Mouse (Mus musculus) E14TG2a.4 (cell line): ENCODE results near the gene Kcna1.

Source experiments
- H3K27me3 ChIP-seq: 2 replicates; pipeline ENCODE4 v1.6.1; 2014; ENCODE audit warnings: low read length, control low read depth; ENCODE audit not compliant: insufficient read depth
- H3K36me3 ChIP-seq: 2 replicates; pipeline ENCODE4 v1.6.1; 2014; ENCODE audit warnings: low read length, control low read depth; ENCODE audit not compliant: insufficient read depth
- H3K4me1 ChIP-seq: replicated peaks from 2 replicates; pipeline ENCODE4 v1.6.1; 2014; ENCODE audit warnings: low read depth, low read length, control low read depth
- H3K4me3 ChIP-seq: replicated peaks from 2 replicates; pipeline ENCODE4 v1.5.1; 2014; ENCODE audit warnings: mild to moderate bottlenecking, low read length
- H3K9me3 ChIP-seq: 2 replicates; pipeline ENCODE4 v1.6.1; 2014; ENCODE audit warnings: low read length, control low read depth
- CTCF ChIP-seq: conservative IDR thresholded peaks from 2 replicates; pipeline ENCODE4 v1.5.1; 2014; ENCODE audit warnings: low read length
- NANOG ChIP-seq: IDR thresholded peaks from 2 replicates; pipeline ENCODE4 v1.6.1; 2014; ENCODE audit warnings: borderline replicate concordance, low read length, mixed read lengths
- POU5F1 ChIP-seq: IDR thresholded peaks from 2 replicates; pipeline ENCODE4 v1.6.1; 2014; ENCODE audit warnings: low read length, borderline replicate concordance

Gene Kcna1

DNA sequence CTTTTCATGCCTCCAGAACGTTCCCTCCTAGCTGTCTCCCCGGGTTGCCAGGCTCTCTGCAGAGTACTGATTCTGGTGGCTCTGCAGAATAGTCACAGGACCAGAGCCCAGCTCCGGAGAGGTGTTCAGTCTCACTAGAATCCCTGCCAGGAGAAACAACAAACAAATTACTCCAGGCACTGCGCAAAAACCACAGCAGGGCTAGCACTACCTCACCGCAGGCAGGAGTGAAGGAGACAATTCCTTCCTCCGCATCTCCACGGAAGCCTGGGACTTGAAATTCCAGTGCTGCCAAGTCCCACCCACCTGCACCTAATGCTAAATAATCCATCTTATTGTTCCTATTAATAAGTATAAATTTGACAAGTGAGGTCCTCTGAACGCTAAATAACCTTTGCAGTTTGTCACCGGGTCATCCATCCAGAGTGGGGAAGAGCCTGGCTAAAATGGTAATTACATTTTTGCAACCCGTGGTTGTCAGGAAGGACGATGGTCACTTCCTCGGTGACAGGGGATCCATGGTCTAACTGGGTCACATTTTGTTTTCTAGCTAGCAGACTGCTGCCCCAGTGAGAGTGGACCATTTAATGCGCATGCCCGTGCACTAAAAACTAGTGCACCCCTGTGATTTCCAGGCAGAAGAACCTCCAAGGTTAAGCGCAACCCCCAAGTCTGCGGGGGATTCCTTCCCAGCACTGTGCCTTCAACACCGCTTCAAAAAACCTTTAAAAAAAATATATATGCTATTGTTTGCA, 36.8 kb downstream of the Kcna1 start:
- Histone ChIP-seq H3K27me3 (peaks cover 14% of the 10 kb centered on the region), H3K4me3 (no peak overlapping the region), H3K9me3 (no peaks in the 10 kb centered on the region), H3K4me1 (no peaks in the 10 kb centered on the region), H3K36me3 (no peaks in the 10 kb centered on the region)
- no peak for TF ChIP-seq CTCF
- TF ChIP-seq POU5F1: no peak
- no peak for TF ChIP-seq NANOG

- Histone ChIP-seq H3K4me1 (no peaks in the 10 kb centered on the region), H3K36me3 (no peaks in the 10 kb centered on the region), H3K27me3 (peaks cover 4% of the 10 kb centered on the region), H3K4me3 (no peak overlapping the region), H3K9me3 (no peaks in the 10 kb centered on the region)
- TF ChIP-seq NANOG (no peak), POU5F1 (no peak), CTCF (no peak)
Observed at GRCm38 (mm10) chr6:126601843-126602326, 44.3 kb downstream of the Kcna1 start.

GRCm38 (mm10) chr6:126599201-126599995, 46.8 kb downstream of the Kcna1 start:
- TF ChIP-seq CTCF: peak; percentile 39
- no peak for TF ChIP-seq NANOG
- Histone ChIP-seq H3K9me3 (no peaks in the 10 kb centered on the region), H3K4me3 (no peak overlapping the region), H3K27me3 (peaks cover 7% of the 10 kb centered on the region), H3K36me3 (no peaks in the 10 kb centered on the region), H3K4me1 (no peaks in the 10 kb centered on the region)

- no peaks in the 10 kb centered on the region for H3K36me3 ChIP-seq
- no peaks in the 10 kb centered on the region for H3K4me1 ChIP-seq
- H3K9me3 ChIP-seq: no peaks in the 10 kb centered on the region
- TF ChIP-seq POU5F1 (no peak), NANOG (no peak), CTCF (no peak)
- H3K4me3 ChIP-seq: no peak overlapping the region
- H3K27me3 ChIP-seq: peaks cover 7% of the 10 kb centered on the region
Observed at GRCm38 (mm10) chr6:126597741-126598140, 48.4 kb downstream of the Kcna1 start.

DNA sequence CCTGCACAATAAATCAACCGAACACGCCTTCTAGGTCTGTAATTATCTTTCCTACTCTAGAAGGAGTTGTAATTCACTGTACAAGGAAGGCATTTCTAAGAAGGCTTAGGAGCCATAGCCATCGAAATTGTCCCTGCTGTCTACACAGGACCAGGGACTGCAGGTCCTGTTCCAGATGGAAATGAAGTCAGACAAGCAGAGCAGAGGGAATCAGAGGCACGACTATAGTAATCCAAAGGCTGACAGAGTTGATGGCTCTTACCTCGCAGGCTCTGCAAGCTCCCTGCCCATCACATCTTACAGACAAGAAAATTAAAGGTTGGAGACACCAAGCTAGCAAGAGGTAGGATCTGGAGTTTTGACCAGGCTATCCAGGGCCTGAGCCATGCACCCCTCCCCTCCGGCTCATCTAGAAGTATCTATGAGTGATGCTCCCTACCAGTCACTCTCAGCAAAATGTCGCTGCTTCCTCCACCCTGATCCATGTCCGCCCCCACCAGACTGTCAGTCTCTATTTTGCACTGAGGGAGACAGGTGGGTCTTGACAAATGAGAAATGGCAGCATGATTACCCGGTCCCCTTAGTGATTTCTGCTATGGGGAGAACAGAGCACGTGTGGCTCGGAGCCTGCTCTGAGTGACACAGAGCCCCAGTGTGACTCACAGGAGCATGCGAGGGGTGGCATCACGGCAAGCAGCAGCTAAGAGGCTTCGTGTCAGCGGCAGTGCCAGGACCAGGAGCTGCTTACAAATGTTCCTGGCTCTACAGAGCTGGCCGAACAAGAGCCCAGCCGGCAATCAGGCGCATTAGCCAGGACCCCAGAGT, 50.2 kb downstream of the Kcna1 start:
- Histone ChIP-seq H3K27me3 (peaks cover 7% of the 10 kb centered on the region), H3K9me3 (no peaks in the 10 kb centered on the region), H3K36me3 (no peaks in the 10 kb centered on the region), H3K4me1 (no peaks in the 10 kb centered on the region), H3K4me3 (no peak overlapping the region)
- no peak for TF ChIP-seq POU5F1
- TF ChIP-seq NANOG: no peak
- no peak for TF ChIP-seq CTCF

DNA sequence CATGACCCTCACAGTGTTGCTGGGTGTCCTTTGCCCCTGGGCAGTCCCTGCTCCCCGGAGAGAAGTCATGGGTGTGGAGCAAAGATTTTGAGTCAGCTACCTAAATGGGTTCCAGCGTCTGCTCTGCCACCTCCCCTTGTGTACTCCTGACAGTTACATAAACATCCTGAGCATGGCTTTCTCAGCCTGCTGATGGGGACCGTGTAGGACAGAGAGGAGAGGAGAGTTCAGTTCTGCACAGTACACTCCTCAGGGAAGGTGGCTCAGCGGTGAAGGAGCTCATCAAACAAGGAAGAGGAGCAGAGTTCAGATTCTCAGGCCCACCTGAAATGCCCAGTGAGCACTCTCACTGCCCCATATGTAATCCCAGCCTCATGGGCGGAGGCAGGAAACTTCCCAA, 51.1 kb downstream of the Kcna1 start:
- no peak for TF ChIP-seq CTCF
- TF ChIP-seq POU5F1: no peak
- TF ChIP-seq NANOG: no peak
- no peaks in the 10 kb centered on the region for H3K36me3 ChIP-seq
- H3K4me1 ChIP-seq: no peaks in the 10 kb centered on the region
- H3K4me3 ChIP-seq: no peak overlapping the region
- peaks cover 7% of the 10 kb centered on the region; the same call in 1 of the 2 replicates for H3K9me3 ChIP-seq
- H3K27me3 ChIP-seq: peaks cover 7% of the 10 kb centered on the region

DNA sequence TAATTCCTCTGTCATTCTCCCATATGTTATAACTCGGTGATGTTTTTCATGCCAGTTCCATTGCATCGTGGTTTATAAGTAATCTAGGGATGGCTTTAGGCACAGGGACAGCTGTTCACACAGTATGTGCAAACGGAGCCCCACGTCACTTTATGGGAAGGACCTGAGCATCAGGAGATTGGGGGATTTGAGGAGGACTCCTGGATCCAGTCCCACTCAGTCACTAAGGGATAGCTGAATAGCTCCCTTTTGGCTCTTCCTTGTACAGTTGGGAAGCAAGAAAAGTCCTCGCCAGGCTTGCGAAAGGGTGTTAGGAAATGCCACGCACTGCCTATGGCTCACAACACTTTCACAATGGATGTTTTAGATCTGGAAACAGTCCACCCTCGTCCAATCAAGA, 51.8 kb downstream of the Kcna1 start:
- Histone ChIP-seq H3K4me3 (no peak overlapping the region), H3K27me3 (peaks cover 7% of the 10 kb centered on the region), H3K4me1 (no peaks in the 10 kb centered on the region), H3K9me3 (peaks cover 15% of the 10 kb centered on the region), H3K36me3 (no peaks in the 10 kb centered on the region)
- TF ChIP-seq POU5F1 (no peak), NANOG (no peak), CTCF (no peak)

DNA sequence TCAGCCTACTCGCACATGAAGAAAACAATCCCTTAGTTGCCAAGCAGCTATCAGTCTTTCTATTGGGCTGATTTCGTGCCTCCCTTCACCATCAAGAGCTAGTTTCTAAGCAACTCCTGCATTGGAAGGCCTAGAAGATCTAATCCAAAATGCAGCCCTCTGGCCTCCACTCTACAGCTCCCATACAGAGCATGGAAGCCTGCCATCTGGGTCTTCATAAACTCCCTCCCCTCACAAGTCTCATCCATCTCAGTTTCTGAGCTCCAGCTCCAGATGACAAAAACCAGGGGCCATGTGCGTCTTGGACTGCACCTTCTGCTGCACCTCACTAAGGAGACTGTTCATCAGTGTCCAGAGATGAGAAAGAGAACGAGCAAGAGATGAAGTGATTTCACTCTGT, 52.8 kb downstream of the Kcna1 start:
- H3K4me3 ChIP-seq: no peak overlapping the region
- H3K9me3 ChIP-seq: peaks cover 25% of the 10 kb centered on the region
- peaks cover 7% of the 10 kb centered on the region for H3K27me3 ChIP-seq
- no peaks in the 10 kb centered on the region for H3K4me1 ChIP-seq
- no peaks in the 10 kb centered on the region for H3K36me3 ChIP-seq
- TF ChIP-seq NANOG: no peak
- no peak for TF ChIP-seq CTCF
- TF ChIP-seq POU5F1: no peak
